8 mouse cellular contexts compared by ENCODE assay signal in the genomic region with DNA sequence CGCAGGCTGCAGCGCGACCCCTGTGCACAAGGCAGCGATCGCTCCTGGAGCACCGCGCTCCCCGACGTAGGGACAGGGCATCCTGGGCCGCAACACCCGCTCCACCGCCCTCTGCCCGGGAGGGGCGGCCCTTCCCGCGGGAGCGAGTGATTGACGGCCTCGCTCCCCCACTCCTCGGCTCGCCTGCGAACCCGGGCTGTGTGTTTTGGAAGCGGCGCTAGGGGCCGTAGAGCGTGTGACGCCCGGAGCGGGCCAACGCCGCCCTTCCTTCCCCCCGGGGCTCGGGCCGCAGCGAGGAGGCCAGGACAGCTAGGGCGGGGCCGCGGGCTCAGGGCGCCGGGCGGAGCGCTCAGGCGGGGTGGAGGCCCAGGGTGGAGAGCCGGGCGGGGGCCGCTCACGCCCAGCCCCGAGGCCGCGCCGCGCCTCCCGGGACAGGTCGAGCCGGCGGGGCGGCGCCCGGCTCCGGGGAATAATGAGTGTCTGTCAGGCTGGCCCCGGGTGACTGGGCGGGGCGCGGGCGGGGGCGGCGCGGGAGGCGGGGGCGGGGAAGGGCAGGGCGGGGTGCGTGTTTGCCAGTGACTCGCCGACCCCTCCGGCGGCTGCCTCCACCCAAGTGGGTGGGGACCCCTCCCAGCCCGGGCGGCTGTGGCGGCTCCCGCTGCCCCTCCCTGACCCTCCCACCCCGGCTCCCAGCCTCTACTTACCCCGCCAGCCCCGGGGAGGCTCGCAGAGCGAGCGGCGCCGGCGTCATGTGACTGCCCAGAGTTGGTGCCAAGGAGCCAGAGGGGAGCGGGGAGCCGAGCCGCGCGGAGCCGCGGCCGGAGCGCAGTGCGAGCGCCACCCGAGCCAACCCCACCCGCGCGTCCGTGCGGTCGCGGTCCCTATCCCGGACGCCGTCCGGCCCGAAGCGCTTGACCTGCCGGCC. TPM values are rescaled to one million over a fixed set of nuclear protein-coding genes. Genes with fewer than 3 reads are reported as not detected.
DNase-seq lines count a peak whose midpoint lies in the region; ATAC-seq lines count a peak whose summit lies in the region.

TSS of gene Klf3 (plus strand) at position 594 of the 925 bp plus-strand sequence.

- H3K27ac ChIP-seq in hindbrain, embryonic 11.5 days (ENCODE audit: low read depth, low read length), result peak within 1 kb of the TSS; percentile 99

- under 1% methylated on average over 66 of the region's 116 CpGs for WGBS in hindbrain, embryonic 11.5 days

- H3K9ac ChIP-seq in hindbrain, embryonic 11.5 days (ENCODE audit: low read depth, low read length), result peak within 1 kb of the TSS; percentile 83

- ATAC-seq in hindbrain, embryonic 11.5 days (ENCODE audit: low FRiP score), result peak; percentile 93

- H3K9me3 ChIP-seq in hindbrain, embryonic 11.5 days (ENCODE audit: control insufficient read depth, low read length), result no peaks in the 10 kb centered on the region

- H3K36me3 ChIP-seq in hindbrain, embryonic 11.5 days (ENCODE audit: control insufficient read depth, insufficient read depth, low read length), result no peaks in the 10 kb centered on the region

- peaks cover 4% of the 10 kb centered on the region; the same call in 1 of the 2 replicates for H3K4me1 ChIP-seq in hindbrain, embryonic 11.5 days (replicated peaks; ENCODE audit: control insufficient read depth, insufficient read depth, low read length)

- no peaks in the 10 kb centered on the region for H3K27me3 ChIP-seq in hindbrain, embryonic 11.5 days (ENCODE audit: control insufficient read depth, insufficient read depth, low read length)

- peak within 1 kb of the TSS; percentile 56 for H3K4me2 ChIP-seq in hindbrain, embryonic 11.5 days (replicated peaks; ENCODE audit: low read depth, low read length)

- DNase-seq in NIH3T3 (ENCODE audit: low read depth), result peak; percentile 92
- peak; percentile 88 for DNase-seq in cerebellum, adult 9-11 months
- DNase-seq in frontal cortex, postnatal 10 days (ENCODE audit: low spot score in 2 of 2), result peak; percentile 74 to 83
- peak; percentile 90 for DNase-seq in hindbrain, embryonic 11.5 days (ENCODE audit: low spot score)
- peak; percentile 79 to 86 for DNase-seq in layer of hippocampus, postnatal 14 days (ENCODE audit: low spot score in 2 of 2)
- peak; percentile 95 for DNase-seq in lung, postnatal 14 days
- DNase-seq in ovary, postnatal 36 days (ENCODE audit: low spot score), result peak; percentile 97
- peak; percentile 88 for DNase-seq in thymus, postnatal 25 days

- peak within 1 kb of the TSS; percentile 73 for H3K4me3 ChIP-seq in hindbrain, embryonic 11.5 days (ENCODE audit: low read depth, low read length)

RNA-seq across cellular contexts. Expression of gene Klf3, which starts in this region (rescaled TPM):
- polyA plus RNA-seq in hindbrain, embryonic 11.5 days (2014; fragmentation: Nextera tagmentation; extraction: Ambion mirVana), result 35.3 and 47.2 TPM in 2 replicates
- total RNA-seq in layer of hippocampus, postnatal 14 days (2021), result 10 to 100 TPM; 46.4 TPM

Comparison
In these comparisons a context has a peak if more than half of its experiments do, and no peak if none do; other contexts are left out.
1. Peak in every context shown above with its lines: DNase-seq, ATAC-seq, H3K4me3 ChIP-seq and H3K27ac ChIP-seq.